Mouse (Mus musculus) forebrain, embryonic 16.5 days (tissue): ENCODE results near the gene Hes7. TPM values are rescaled to one million over a fixed set of nuclear protein-coding genes. Genes with fewer than 3 reads are reported as not detected.
A peak's percentile ranks its signal among the peaks of the same experiment; 100 is the strongest.
"Not testable (repeated sequence)": the region's sequence is repeated elsewhere in the genome, so short reads cannot be mapped to it uniquely, and the experiment has no call there.

ENCODE experiments used
- ATAC-seq: fragments of 200-750 bp; cut with Nextera tagmentation; 2 replicates; pipeline ENCODE4 v1.8.0; 2017; ENCODE audit warnings: mild to moderate bottlenecking, moderate library complexity
- H3K27ac ChIP-seq: fragments of 300-500 bp; sonication (generic); 2 replicates; pipeline ENCODE4 v1.5.1; 2014; ENCODE audit warnings: low read length, control low read depth
- H3K27me3 ChIP-seq: fragments of 300-500 bp; sonication (generic); replicated peaks from 2 replicates; pipeline ENCODE4 v1.6.1; 2014; ENCODE audit warnings: low read length; ENCODE audit not compliant: control insufficient read depth, insufficient read depth
- H3K36me3 ChIP-seq: fragments of 300-500 bp; sonication (generic); 2 replicates; pipeline ENCODE4 v1.6.1; 2014; ENCODE audit not compliant: control insufficient read depth, insufficient read depth
- H3K4me1 ChIP-seq: fragments of 300-500 bp; sonication (generic); replicated peaks from 2 replicates; pipeline ENCODE4 v1.6.1; 2014; ENCODE audit warnings: low read length; ENCODE audit not compliant: control insufficient read depth, insufficient read depth
- H3K4me2 ChIP-seq: fragments of 300-500 bp; sonication (generic); 2 replicates; pipeline ENCODE4 v1.6.1; 2014; ENCODE audit warnings: mild to moderate bottlenecking, low read length, control low read depth
- H3K4me3 ChIP-seq: fragments of 300-500 bp; sonication (generic); replicated peaks from 2 replicates; pipeline ENCODE4 v1.5.1; 2014; ENCODE audit warnings: mild to moderate bottlenecking, low read length, control low read depth
- H3K9ac ChIP-seq: fragments of 300-500 bp; sonication (generic); replicated peaks from 2 replicates; pipeline ENCODE4 v1.6.1; 2014; ENCODE audit warnings: low read depth, low read length, control low read depth
- H3K9me3 ChIP-seq: fragments of 300-500 bp; sonication (generic); 2 replicates; pipeline ENCODE4 v1.6.1; 2016; ENCODE audit warnings: low read length; ENCODE audit not compliant: control insufficient read depth
- WGBS: fragments of 180-500 bp; shearing (Covaris S2); extraction: QIAGEN DNeasy Blood & Tissue Kit; methylation state at CpG from one replicate; pipeline ENCODE4 v1.1.7; 2014; 5-methylcytosine and 5-hydroxymethylcytosine counted together
- polyA plus RNA-seq: library from polyadenylated mRNA; unstranded; fragments of >200 nt; fragmentation: Nextera tagmentation; extraction: Ambion mirVana; gene quantifications from 2 replicates; pipeline ENCODE4 v1.2.1, GENCODE M21; 2015

Hes7 gene
- polyA plus RNA-seq, 1 experiment from 2014 or later, result 0.67 TPM

DNA sequence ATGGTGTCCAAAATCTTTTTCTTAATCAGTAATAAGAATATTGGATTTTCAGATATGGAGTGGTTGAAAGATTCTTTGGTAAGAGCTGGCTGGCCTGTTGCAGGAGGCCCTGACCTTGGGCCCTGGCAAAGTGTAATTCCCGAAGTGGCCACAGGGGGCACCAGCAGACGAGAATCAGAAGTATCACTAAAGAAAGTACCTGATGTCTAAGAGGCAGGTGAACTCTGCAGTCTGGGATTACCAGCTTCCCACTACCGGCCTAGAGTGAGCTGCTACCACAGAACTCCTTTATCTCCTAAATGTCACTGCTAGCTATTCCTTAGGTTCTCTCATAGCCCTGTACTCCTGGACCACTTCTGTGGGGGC lies 27.8 kb upstream of the Hes7 start:
- no peaks in the 10 kb centered on the region for H3K27me3 ChIP-seq
- ATAC-seq, result no peak
- no peak overlapping the region for H3K4me2 ChIP-seq
- H3K9ac ChIP-seq, result no peak overlapping the region
- H3K4me3 ChIP-seq, result no peak overlapping the region
- 0 out of 2 replicates have a peak, but pooled peaks cover 2% of the 10 kb centered on the region for H3K36me3 ChIP-seq
- no peak overlapping the region for H3K27ac ChIP-seq
- peaks cover 58% of the 10 kb centered on the region for H3K4me1 ChIP-seq
- H3K9me3 ChIP-seq, result no peaks in the 10 kb centered on the region
- WGBS, result 0% methylated on average over 3 of the region's 3 CpGs

DNA sequence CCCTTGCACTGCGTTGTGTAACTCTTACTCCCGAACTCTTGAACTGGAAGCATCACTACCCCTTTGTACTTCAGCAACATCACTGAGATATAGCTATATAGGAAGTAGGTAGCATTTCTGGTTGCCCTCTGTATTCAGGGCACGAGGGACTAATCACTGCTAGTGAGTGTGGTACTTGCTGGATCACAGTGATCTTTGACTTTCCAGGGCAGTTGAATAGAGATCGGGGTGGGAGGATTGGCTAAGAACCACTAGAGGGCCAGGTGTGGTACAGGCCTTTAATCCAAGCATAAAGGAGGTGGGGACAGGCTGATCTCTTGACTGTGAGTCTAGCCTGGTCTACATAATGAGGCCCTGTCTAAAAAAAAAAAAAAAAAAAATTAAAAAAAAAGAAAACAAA lies 27.3 kb upstream of the Hes7 start:
- H3K36me3 ChIP-seq, result 0 out of 2 replicates have a peak, but pooled peaks cover 2% of the 10 kb centered on the region
- peaks cover 62% of the 10 kb centered on the region for H3K4me1 ChIP-seq
- ATAC-seq, result no peak
- no peak overlapping the region for H3K27ac ChIP-seq
- no peaks in the 10 kb centered on the region for H3K9me3 ChIP-seq
- H3K4me2 ChIP-seq, result no peak overlapping the region
- no peaks in the 10 kb centered on the region for H3K27me3 ChIP-seq
- WGBS, result 84% methylated on average over 4 of the region's 4 CpGs
- no peak overlapping the region for H3K4me3 ChIP-seq
- no peak overlapping the region for H3K9ac ChIP-seq

GRCm38 (mm10) chr11:69093856-69094255 lies 26.3 kb upstream of the Hes7 start:
- 90% methylated on average over 7 of the region's 7 CpGs for WGBS

DNA sequence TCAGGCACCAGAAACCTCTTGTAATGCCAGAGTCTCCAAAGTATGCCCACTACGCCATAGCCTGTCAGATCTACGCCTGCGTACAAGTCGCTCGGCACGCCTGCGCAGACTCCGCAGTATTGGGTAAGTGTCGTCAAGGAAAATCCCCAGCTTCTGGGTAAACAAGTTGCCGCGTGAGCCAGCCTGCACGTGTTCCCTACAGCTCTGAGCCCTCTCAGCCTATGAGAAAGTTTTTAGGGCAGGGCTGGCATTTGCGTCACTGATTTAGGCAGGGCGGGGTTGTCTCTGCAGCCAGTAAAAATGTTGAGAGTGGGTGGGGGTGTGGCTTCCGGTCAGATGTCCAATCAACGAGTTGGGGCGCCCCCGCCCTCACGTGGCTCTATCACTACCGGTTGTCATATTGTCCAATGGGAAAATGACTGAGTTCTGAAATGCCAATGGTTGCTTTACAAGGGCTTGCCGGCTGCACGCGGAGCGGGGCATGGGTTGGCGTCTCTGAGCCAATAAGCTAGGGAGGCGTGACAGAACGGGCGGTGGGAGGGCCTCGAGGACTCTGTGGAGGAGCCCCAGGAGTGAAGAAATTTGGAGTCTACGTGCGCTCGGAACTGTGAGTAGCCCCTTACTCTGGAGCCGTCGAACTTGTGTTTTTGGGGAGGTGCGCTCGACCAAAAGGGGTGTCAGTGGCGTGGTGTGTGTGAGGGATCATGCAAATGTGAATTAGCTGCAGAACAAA lies 25.3 kb upstream of the Hes7 start, which contains the start of gene Per1:
Gene Per1, plus strand, starts transcription at position 521 of the 733 bp plus-strand sequence.
- peak; percentile 94 for ATAC-seq
- H3K36me3 ChIP-seq, result 0 out of 2 replicates have a peak, but pooled peaks cover 2% of the 10 kb centered on the region
- WGBS, result under 1% methylated on average over 37 of the region's 37 CpGs
- peak within 1 kb of the TSS; percentile 75 for H3K4me2 ChIP-seq
- H3K4me1 ChIP-seq, result peaks cover 69% of the 10 kb centered on the region
- peak within 1 kb of the TSS; percentile 46 for H3K4me3 ChIP-seq
- H3K9ac ChIP-seq, result peak within 1 kb of the TSS; percentile 47
- H3K27ac ChIP-seq, result peak within 1 kb of the TSS; percentile 64
- no peaks in the 10 kb centered on the region for H3K27me3 ChIP-seq
- no peaks in the 10 kb centered on the region for H3K9me3 ChIP-seq

More at GRCm38 (mm10) chr11:69093856-69094255, 26.3 kb upstream of the Hes7 start:
- not testable (repeated sequence) for H3K9me3 ChIP-seq, H3K27me3 ChIP-seq, H3K4me3 ChIP-seq, H3K4me2 ChIP-seq, H3K9ac ChIP-seq, H3K27ac ChIP-seq, H3K36me3 ChIP-seq, ATAC-seq
- peaks cover 69% of the 10 kb centered on the region for H3K4me1 ChIP-seq

DNA sequence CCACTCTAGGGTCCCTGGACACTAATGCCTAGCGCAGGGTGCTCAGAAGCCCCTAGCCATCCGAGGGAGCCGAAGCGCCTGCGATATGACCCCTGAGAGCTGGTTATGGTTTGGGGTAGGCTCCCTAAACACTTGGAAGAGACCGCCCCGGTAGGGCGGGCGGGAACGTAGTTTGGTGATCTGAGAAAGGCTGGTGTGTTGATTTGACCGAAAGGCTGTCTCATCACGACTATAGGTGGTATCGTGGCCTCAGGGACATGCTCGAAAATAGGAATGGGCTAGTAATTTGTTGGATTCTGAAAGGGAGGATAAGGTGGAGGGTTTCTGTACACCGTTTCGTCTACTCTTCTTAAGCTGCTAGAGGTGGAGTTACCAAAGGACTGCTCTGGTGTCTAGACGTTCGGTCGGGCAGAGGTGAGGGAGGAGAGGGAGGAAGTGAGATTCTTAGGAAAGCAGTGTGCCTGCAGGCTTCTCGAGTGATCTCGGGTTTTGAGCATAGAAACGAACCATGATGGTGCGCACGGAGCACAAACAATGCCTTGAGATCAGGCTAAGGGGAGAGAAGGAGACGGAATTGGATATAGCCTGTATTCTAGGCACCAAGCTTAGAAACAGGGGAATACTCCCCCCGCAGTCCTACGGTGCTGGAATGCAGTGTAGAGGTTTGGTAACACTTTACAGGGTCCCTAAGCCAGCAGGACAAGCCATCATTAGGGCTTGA lies 24.5 kb upstream of the Hes7 start:
- H3K9me3 ChIP-seq, result no peaks in the 10 kb centered on the region
- H3K4me3 ChIP-seq, result peak overlapping the region; percentile 46
- ATAC-seq, result no peak
- peaks cover 68% of the 10 kb centered on the region for H3K4me1 ChIP-seq
- H3K27me3 ChIP-seq, result no peaks in the 10 kb centered on the region
- H3K27ac ChIP-seq, result peak overlapping the region; percentile 64
- H3K9ac ChIP-seq, result peak overlapping the region; percentile 47
- 3% methylated on average over 27 of the region's 27 CpGs for WGBS
- no peaks in the 10 kb centered on the region for H3K36me3 ChIP-seq
- peak overlapping the region; percentile 75 for H3K4me2 ChIP-seq

GRCm38 (mm10) chr11:69096360-69096986 lies 23.7 kb upstream of the Hes7 start:
- H3K4me3 ChIP-seq, result peak overlapping the region; percentile 31
- H3K9ac ChIP-seq, result peak overlapping the region; percentile 47
- H3K27me3 ChIP-seq, result no peaks in the 10 kb centered on the region
- WGBS, result 10% methylated on average over 9 of the region's 9 CpGs
- peaks cover 2% of the 10 kb centered on the region; the same call in 1 of the 2 replicates for H3K36me3 ChIP-seq
- peak overlapping the region; percentile 75 for H3K4me2 ChIP-seq
- peak overlapping the region; percentile 87 for H3K27ac ChIP-seq
- no peaks in the 10 kb centered on the region for H3K9me3 ChIP-seq
- peaks cover 66% of the 10 kb centered on the region for H3K4me1 ChIP-seq
- no peak for ATAC-seq

GRCm38 (mm10) chr11:69096987-69097900 lies 23.0 kb upstream of the Hes7 start:
- Histone ChIP-seq H3K4me2 (peak overlapping the region; percentile 61), H3K4me3 (peak overlapping the region; percentile 31), H3K36me3 (peaks cover 6% of the 10 kb centered on the region; the same call in 1 of the 2 replicates), H3K4me1 (peaks cover 60% of the 10 kb centered on the region), H3K27me3 (no peaks in the 10 kb centered on the region), H3K9ac (peak overlapping the region; percentile 47), H3K27ac (peak overlapping the region; percentile 87), H3K9me3 (no peaks in the 10 kb centered on the region)
- no peak for ATAC-seq
- WGBS, result 1% methylated on average over 29 of the region's 29 CpGs

DNA sequence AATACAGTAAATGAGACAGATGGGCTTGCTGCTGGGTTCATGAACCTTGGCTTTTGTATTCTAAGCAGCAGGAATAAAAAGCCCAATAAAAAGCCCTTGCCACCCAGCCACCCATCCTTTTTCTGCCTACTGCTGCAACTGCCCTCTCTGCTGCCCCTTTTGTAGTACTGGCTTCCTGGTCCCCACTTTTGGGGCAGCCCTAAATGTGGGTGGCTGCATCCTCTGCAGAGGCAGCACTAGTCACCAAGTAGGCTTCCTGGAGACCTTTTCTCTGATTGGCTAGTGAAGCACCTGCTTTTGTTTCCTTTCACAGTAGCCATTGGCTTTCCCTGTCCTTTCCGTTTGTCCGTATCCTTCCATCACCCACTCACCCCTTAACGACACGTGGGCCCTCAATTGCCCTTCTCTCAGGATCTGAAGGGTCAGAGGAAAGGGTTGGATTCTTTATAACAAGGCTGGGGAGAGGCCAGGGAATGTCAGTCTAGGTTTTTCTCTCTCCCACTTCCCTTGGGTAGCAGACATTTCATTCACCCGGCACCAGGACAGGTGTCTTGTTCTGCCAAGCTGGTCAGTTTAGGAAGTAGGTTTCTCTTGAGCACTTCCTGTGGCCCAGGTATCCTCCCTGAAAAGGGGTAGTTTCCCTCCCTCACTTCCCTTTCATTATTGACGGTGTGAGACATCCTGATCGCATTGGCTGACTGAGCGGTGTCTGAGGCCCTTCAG lies 22.0 kb upstream of the Hes7 start:
- H3K27ac ChIP-seq, result peak overlapping the region; percentile 87
- H3K36me3 ChIP-seq, result peaks cover 7% of the 10 kb centered on the region
- no peaks in the 10 kb centered on the region for H3K27me3 ChIP-seq
- ATAC-seq, result no peak
- peak overlapping the region; percentile 78 for H3K4me2 ChIP-seq
- H3K9me3 ChIP-seq, result no peaks in the 10 kb centered on the region
- H3K9ac ChIP-seq, result peak overlapping the region; percentile 67
- H3K4me1 ChIP-seq, result peaks cover 60% of the 10 kb centered on the region
- 16% methylated on average over 8 of the region's 8 CpGs for WGBS
- H3K4me3 ChIP-seq, result peak overlapping the region; percentile 53
